9 mouse cellular contexts compared by ENCODE assay signal in the genomic region with DNA sequence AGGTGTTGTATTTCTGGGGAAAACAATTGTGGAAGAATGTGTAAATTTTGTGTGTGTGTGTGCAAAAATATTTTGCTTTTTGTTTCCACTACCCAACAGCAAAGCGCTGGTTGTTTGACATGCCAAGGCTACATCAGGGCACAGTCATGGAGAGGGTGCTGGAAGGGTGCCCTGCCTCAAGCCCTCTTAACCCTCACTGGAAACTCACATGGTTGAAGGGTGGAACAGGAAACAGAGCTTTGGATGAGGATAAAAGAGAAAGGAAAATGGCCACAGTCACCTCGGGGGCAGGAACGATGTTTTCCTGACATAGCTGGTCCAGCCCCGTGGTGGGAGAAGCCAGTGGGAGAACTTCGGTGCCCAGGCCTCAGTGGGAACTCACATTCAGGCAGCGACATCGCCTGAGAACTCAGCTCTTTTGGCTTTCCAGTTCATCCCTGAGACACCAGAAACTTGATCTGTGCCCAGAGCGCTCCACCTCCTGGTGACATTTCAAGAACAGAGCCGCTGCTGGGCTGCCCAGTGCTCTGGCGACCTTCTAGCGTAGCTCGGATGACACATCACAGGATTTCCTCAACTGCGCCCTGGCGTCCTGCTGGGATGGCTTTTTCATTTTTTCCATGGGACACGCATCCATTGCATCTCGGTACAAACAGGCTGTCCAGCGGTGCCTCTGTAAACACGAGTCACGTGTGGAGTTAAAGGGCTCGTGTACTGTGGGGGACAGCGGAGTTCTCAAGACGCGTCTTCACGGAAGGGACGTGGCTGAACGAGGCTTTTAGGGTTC. TPM values are rescaled to one million over a fixed set of nuclear protein-coding genes. Genes with fewer than 3 reads are reported as not detected.
DNase-seq lines count a peak whose midpoint lies in the region; ATAC-seq and TF ChIP-seq lines count a peak whose summit lies in the region.
"Had no signal": no experiment of that assay in that cellular context is flagged by ENCODE, and none has a peak within 500 bp of the region (broad histone marks: within the 10 kb centered on the region; RNA-seq: fewer than 3 reads in every experiment).

No protein-coding gene starts in this region.

- H3K27me3 ChIP-seq in hindbrain, postnatal 0 days (ENCODE audit: insufficient read depth, low read length), result no peaks in the 10 kb centered on the region
- peaks cover 2% of the 10 kb centered on the region; the same call in 1 of the 2 replicates for H3K27me3 ChIP-seq in liver, embryonic 13.5 days
- peaks cover 6% of the 10 kb centered on the region for H3K27me3 ChIP-seq in neural tube, embryonic 13.5 days
- H3K27me3 ChIP-seq: CH12.LX had no signal

- no peak overlapping the region for H3K9ac ChIP-seq in hindbrain, postnatal 0 days (replicated peaks; ENCODE audit: low read length)
- no peak overlapping the region for H3K9ac ChIP-seq in liver, embryonic 13.5 days
- H3K9ac ChIP-seq in neural tube, embryonic 13.5 days, result no peak overlapping the region

- peak; percentile 46 to 48 for DNase-seq in cerebellum, postnatal 25 days
- no peak for DNase-seq in cerebellum, adult 11 months
- DNase-seq in gastrocnemius, adult 8-10 months (ENCODE audit: low spot score in 2 of 2), result peak; percentile 34 to 59
- DNase-seq in hindbrain, postnatal 0 days (ENCODE audit: low spot score), result peak; percentile 38
- DNase-seq in liver, embryonic 13.5 days, result no peak
- DNase-seq in left cerebral cortex, adult 18-20 months (ENCODE audit: low spot score in 2 of 2), result no peak
- DNase-seq in urinary bladder, adult 2 months (ENCODE audit: low spot score), result no peak

- WGBS in hindbrain, postnatal 0 days, result 34% methylated on average over 26 of the region's 26 CpGs
- WGBS in liver, embryonic 13.5 days (ENCODE audit: insufficient replicate concordance), result 27% methylated on average over 26 of the region's 26 CpGs
- 50% methylated on average over 26 of the region's 26 CpGs for whole genome bisulfite sequencing in neural tube, embryonic 13.5 days

- no peaks in the 10 kb centered on the region for H3K9me3 ChIP-seq in hindbrain, postnatal 0 days (ENCODE audit: low read length)
- no peaks in the 10 kb centered on the region for H3K9me3 ChIP-seq in liver, embryonic 13.5 days (replicated peaks)
- H3K9me3 ChIP-seq in neural tube, embryonic 13.5 days, result no peaks in the 10 kb centered on the region

- H3K4me2 ChIP-seq in hindbrain, postnatal 0 days (ENCODE audit: low read depth, low read length), result peak overlapping the region; percentile 32
- 0 out of 2 replicates have a peak overlapping the region, but pooled peaks have one; percentile 4 for H3K4me2 ChIP-seq in liver, embryonic 13.5 days
- H3K4me2 ChIP-seq in neural tube, embryonic 13.5 days, result peak overlapping the region; percentile 28; the same call in 1 of the 2 replicates

- no peak for ATAC-seq in hindbrain, postnatal 0 days
- no peak for ATAC-seq in liver, embryonic 13.5 days (ENCODE audit: low read depth)
- ATAC-seq in neural tube, embryonic 13.5 days (ENCODE audit: low read depth), result no peak

- H3K4me1 ChIP-seq in hindbrain, postnatal 0 days (ENCODE audit: insufficient read depth, low read length), result no peaks in the 10 kb centered on the region
- H3K4me1 ChIP-seq in liver, embryonic 13.5 days (replicated peaks), result no peaks in the 10 kb centered on the region; the same call in 1 of the 2 replicates
- H3K4me1 ChIP-seq in neural tube, embryonic 13.5 days (replicated peaks), result no peaks in the 10 kb centered on the region

- no peak overlapping the region; the same call in 1 of the 2 replicates for H3K27ac ChIP-seq in hindbrain, postnatal 0 days
- H3K27ac ChIP-seq in liver, embryonic 13.5 days, result no peak overlapping the region
- H3K27ac ChIP-seq in neural tube, embryonic 13.5 days (replicated peaks), result no peak overlapping the region

- H3K4me3 ChIP-seq in hindbrain, postnatal 0 days (ENCODE audit: low read length), result no peak overlapping the region; the same call in 1 of the 2 replicates
- no peak overlapping the region for H3K4me3 ChIP-seq in liver, embryonic 13.5 days (replicated peaks)
- H3K4me3 ChIP-seq in neural tube, embryonic 13.5 days, result no peak overlapping the region

- no peaks in the 10 kb centered on the region for H3K36me3 ChIP-seq in hindbrain, postnatal 0 days (ENCODE audit: insufficient read depth, low read length)
- H3K36me3 ChIP-seq in liver, embryonic 13.5 days, result no peaks in the 10 kb centered on the region
- H3K36me3 ChIP-seq in neural tube, embryonic 13.5 days, result no peaks in the 10 kb centered on the region

- peak; percentile 23; the same call in 1 of the 2 replicates for TF ChIP-seq CTCF in hindbrain, postnatal 0 days (IDR thresholded peaks at IDR 0.05; ENCODE audit: low read depth)

RNA-seq across cellular contexts. Expression of gene Ptpn3, which starts 6.8 kb away (rescaled TPM):
- 10 to 100 TPM; 30.8 to 43.4 (median 37.4) TPM for total RNA-seq in gastrocnemius, adult 8-10 months (2022)
- total RNA-seq in hindbrain, postnatal 0 days (2014; rRNA removed), result 3.2 and 10.1 TPM in 2 replicates
- 2.8 and 3.4 TPM in 2 replicates for polyA plus RNA-seq in hindbrain, postnatal 0 days (2015; fragmentation: Nextera tagmentation; extraction: Ambion mirVana)
- 0.36 and 0.59 TPM in 2 replicates for polyA plus RNA-seq in liver, embryonic 13.5 days (2015; fragmentation: Nextera tagmentation; extraction: Ambion mirVana)
- polyA plus RNA-seq in neural tube, embryonic 13.5 days (2015; fragmentation: Nextera tagmentation; extraction: Ambion mirVana), result 6.9 and 7.7 TPM in 2 replicates
- 10 to 100 TPM; 64.4 to 73.1 TPM for total RNA-seq in left cerebral cortex, adult 18-20 months (2021)
- polyA plus RNA-seq in urinary bladder, adult 2 months (2012; rRNA removed), result 22.1 and 23.5 TPM in 2 replicates

Comparison
In these comparisons a context has a peak if more than half of its experiments do, and no peak if none do; other contexts are left out.
1. DNase-seq: peak in cerebellum, postnatal 25 days (2 of 2), gastrocnemius, adult 8-10 months (2 of 2) and hindbrain, postnatal 0 days (single experiment); none in cerebellum, adult 11 months (single experiment), liver, embryonic 13.5 days (single experiment), left cerebral cortex, adult 18-20 months (0 of 2) and urinary bladder, adult 2 months (single experiment).
2. Peak in every context shown above with its lines, with median percentiles within 50 percentile points of each other: H3K4me2 ChIP-seq.